Mouse (Mus musculus): ENCODE measurements around the gene Rbpj. TPM values are rescaled to one million over a fixed set of nuclear protein-coding genes. Genes with fewer than 3 reads are reported as not detected.

The Rbpj gene
- polyA plus RNA-seq, 1 experiment from 2014 or later: 49.4 TPM

- Histone ChIP-seq H3K9ac (ENCODE audit: low read length) (no peak overlapping the region), H3K4me2 (ENCODE audit: low read length) (no peak overlapping the region), H3K9me3 (replicated peaks; ENCODE audit: control insufficient read depth, low read length) (no peaks in the 10 kb centered on the region), H3K36me3 (ENCODE audit: control insufficient read depth, insufficient read depth, low read length) (no peaks in the 10 kb centered on the region), H3K27me3 (replicated peaks; ENCODE audit: control insufficient read depth, insufficient read depth, low read length) (no peaks in the 10 kb centered on the region), H3K4me1 (ENCODE audit: control insufficient read depth, insufficient read depth, low read length) (no peaks in the 10 kb centered on the region), H3K27ac (ENCODE audit: low read depth, low read length) (no peak overlapping the region), H3K4me3 (ENCODE audit: low read depth, low read length) (no peak overlapping the region)
- 89% methylated on average over 3 of the region's 3 CpGs for WGBS
- no peak for DNase-seq (ENCODE audit: low spot score)
- ATAC-seq: no peak
Observed at GRCm38 (mm10) chr5:53439655-53440054, 26.3 kb upstream of the Rbpj start.

GRCm38 (mm10) chr5:53444030-53444429, 21.9 kb upstream of the Rbpj start:
- DNase-seq (ENCODE audit: low spot score) (no peak), ATAC-seq (no peak)
- 83% methylated on average over 5 of the region's 5 CpGs for WGBS
- H3K9ac ChIP-seq (ENCODE audit: low read length): no peak overlapping the region
- H3K27ac ChIP-seq (ENCODE audit: low read depth, low read length): no peak overlapping the region
- no peaks in the 10 kb centered on the region for H3K36me3 ChIP-seq (ENCODE audit: control insufficient read depth, insufficient read depth, low read length)
- H3K27me3 ChIP-seq (replicated peaks; ENCODE audit: control insufficient read depth, insufficient read depth, low read length): no peaks in the 10 kb centered on the region
- H3K9me3 ChIP-seq (replicated peaks; ENCODE audit: control insufficient read depth, low read length): no peaks in the 10 kb centered on the region
- H3K4me1 ChIP-seq (ENCODE audit: control insufficient read depth, insufficient read depth, low read length): no peaks in the 10 kb centered on the region
- H3K4me3 ChIP-seq (ENCODE audit: low read depth, low read length): no peak overlapping the region
- H3K4me2 ChIP-seq (ENCODE audit: low read length): no peak overlapping the region

- H3K4me1 ChIP-seq (ENCODE audit: control insufficient read depth, insufficient read depth, low read length): no peaks in the 10 kb centered on the region
- H3K27me3 ChIP-seq (replicated peaks; ENCODE audit: control insufficient read depth, insufficient read depth, low read length): no peaks in the 10 kb centered on the region
- no peak overlapping the region for H3K4me2 ChIP-seq (ENCODE audit: low read length)
- ATAC-seq (no peak), DNase-seq (ENCODE audit: low spot score) (no peak)
- WGBS: 75% methylated on average over 9 of the region's 9 CpGs
- H3K9ac ChIP-seq (ENCODE audit: low read length): no peak overlapping the region
- no peaks in the 10 kb centered on the region for H3K36me3 ChIP-seq (ENCODE audit: control insufficient read depth, insufficient read depth, low read length)
- H3K9me3 ChIP-seq (replicated peaks; ENCODE audit: control insufficient read depth, low read length): no peaks in the 10 kb centered on the region
- H3K4me3 ChIP-seq (ENCODE audit: low read depth, low read length): no peak overlapping the region
- no peak overlapping the region for H3K27ac ChIP-seq (ENCODE audit: low read depth, low read length)
Observed at GRCm38 (mm10) chr5:53450945-53451344, 15.0 kb upstream of the Rbpj start.

DNA sequence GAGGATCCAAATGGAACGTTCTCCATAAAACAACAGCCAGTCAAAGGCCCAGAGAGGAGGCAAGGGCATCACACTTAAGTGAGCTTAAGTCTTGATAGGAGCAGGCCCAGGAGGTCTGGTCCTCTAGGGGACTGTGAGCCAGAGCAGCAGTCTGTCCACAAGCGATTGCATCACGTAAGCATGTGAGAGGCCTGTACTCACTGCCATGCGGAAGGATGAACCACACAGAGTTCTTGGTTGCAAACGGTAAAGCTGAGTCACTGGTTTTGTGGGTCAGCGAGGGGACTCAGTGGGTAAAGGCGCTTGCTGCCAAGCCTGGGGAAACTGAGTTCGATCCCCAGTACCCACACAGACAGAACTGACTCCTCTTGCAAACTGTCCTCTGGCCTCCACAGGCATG, 14.1 kb upstream of the Rbpj start:
- 96% methylated on average over 8 of the region's 8 CpGs for WGBS
- Histone ChIP-seq H3K4me1 (ENCODE audit: control insufficient read depth, insufficient read depth, low read length) (no peaks in the 10 kb centered on the region), H3K27me3 (replicated peaks; ENCODE audit: control insufficient read depth, insufficient read depth, low read length) (no peaks in the 10 kb centered on the region), H3K4me2 (ENCODE audit: low read length) (no peak overlapping the region), H3K36me3 (ENCODE audit: control insufficient read depth, insufficient read depth, low read length) (no peaks in the 10 kb centered on the region), H3K4me3 (ENCODE audit: low read depth, low read length) (no peak overlapping the region), H3K9me3 (replicated peaks; ENCODE audit: control insufficient read depth, low read length) (no peaks in the 10 kb centered on the region), H3K9ac (ENCODE audit: low read length) (no peak overlapping the region), H3K27ac (ENCODE audit: low read depth, low read length) (no peak overlapping the region)
- DNase-seq (ENCODE audit: low spot score) (no peak), ATAC-seq (no peak)

GRCm38 (mm10) chr5:53452920-53453319, 13.0 kb upstream of the Rbpj start:
- WGBS: 87% methylated on average over 3 of the region's 3 CpGs

GRCm38 (mm10) chr5:53454706-53455105, 11.2 kb upstream of the Rbpj start:
- Histone ChIP-seq H3K4me1 (ENCODE audit: control insufficient read depth, insufficient read depth, low read length) (no peaks in the 10 kb centered on the region), H3K36me3 (ENCODE audit: control insufficient read depth, insufficient read depth, low read length) (no peaks in the 10 kb centered on the region), H3K27ac (ENCODE audit: low read depth, low read length) (no peak overlapping the region), H3K9me3 (replicated peaks; ENCODE audit: control insufficient read depth, low read length) (no peaks in the 10 kb centered on the region), H3K4me3 (ENCODE audit: low read depth, low read length) (no peak overlapping the region), H3K4me2 (ENCODE audit: low read length) (no peak overlapping the region), H3K27me3 (replicated peaks; ENCODE audit: control insufficient read depth, insufficient read depth, low read length) (no peaks in the 10 kb centered on the region), H3K9ac (ENCODE audit: low read length) (no peak overlapping the region)
- DNase-seq (ENCODE audit: low spot score) (no peak), ATAC-seq (no peak)
- 88% methylated on average over 9 of the region's 9 CpGs for WGBS

More at GRCm38 (mm10) chr5:53452920-53453319, 13.0 kb upstream of the Rbpj start:
- Histone ChIP-seq H3K4me3 (ENCODE audit: low read depth, low read length) (no peak overlapping the region), H3K27me3 (replicated peaks; ENCODE audit: control insufficient read depth, insufficient read depth, low read length) (no peaks in the 10 kb centered on the region), H3K36me3 (ENCODE audit: control insufficient read depth, insufficient read depth, low read length) (no peaks in the 10 kb centered on the region), H3K9me3 (replicated peaks; ENCODE audit: control insufficient read depth, low read length) (no peaks in the 10 kb centered on the region), H3K27ac (ENCODE audit: low read depth, low read length) (no peak overlapping the region), H3K9ac (ENCODE audit: low read length) (no peak overlapping the region), H3K4me1 (ENCODE audit: control insufficient read depth, insufficient read depth, low read length) (no peaks in the 10 kb centered on the region), H3K4me2 (ENCODE audit: low read length) (no peak overlapping the region)
- ATAC-seq (no peak), DNase-seq (ENCODE audit: low spot score) (no peak)

GRCm38 (mm10) chr5:53455459-53455858, 10.5 kb upstream of the Rbpj start:
- 95% methylated on average over 5 of the region's 5 CpGs for WGBS
- no peak overlapping the region for H3K9ac ChIP-seq (ENCODE audit: low read length)
- no peaks in the 10 kb centered on the region for H3K36me3 ChIP-seq (ENCODE audit: control insufficient read depth, insufficient read depth, low read length)
- no peaks in the 10 kb centered on the region for H3K27me3 ChIP-seq (replicated peaks; ENCODE audit: control insufficient read depth, insufficient read depth, low read length)
- DNase-seq (ENCODE audit: low spot score): no peak
- H3K4me3 ChIP-seq (ENCODE audit: low read depth, low read length): no peak overlapping the region
- ATAC-seq: no peak
- H3K4me2 ChIP-seq (ENCODE audit: low read length): no peak overlapping the region
- no peak overlapping the region for H3K27ac ChIP-seq (ENCODE audit: low read depth, low read length)
- H3K9me3 ChIP-seq (replicated peaks; ENCODE audit: control insufficient read depth, low read length): no peaks in the 10 kb centered on the region
- H3K4me1 ChIP-seq (ENCODE audit: control insufficient read depth, insufficient read depth, low read length): no peaks in the 10 kb centered on the region

GRCm38 (mm10) chr5:53460196-53460595, 5.8 kb upstream of the Rbpj start:
- Histone ChIP-seq H3K9ac (ENCODE audit: low read length) (no peak overlapping the region), H3K4me3 (ENCODE audit: low read depth, low read length) (no peak overlapping the region), H3K4me2 (ENCODE audit: low read length) (no peak overlapping the region), H3K27ac (ENCODE audit: low read depth, low read length) (no peak overlapping the region), H3K36me3 (ENCODE audit: control insufficient read depth, insufficient read depth, low read length) (no peaks in the 10 kb centered on the region), H3K27me3 (replicated peaks; ENCODE audit: control insufficient read depth, insufficient read depth, low read length) (no peaks in the 10 kb centered on the region), H3K4me1 (ENCODE audit: control insufficient read depth, insufficient read depth, low read length) (no peaks in the 10 kb centered on the region), H3K9me3 (replicated peaks; ENCODE audit: control insufficient read depth, low read length) (no peaks in the 10 kb centered on the region)
- no peak for ATAC-seq
- DNase-seq (ENCODE audit: low spot score): no peak
- WGBS: 80% methylated on average over 5 of the region's 5 CpGs

DNA sequence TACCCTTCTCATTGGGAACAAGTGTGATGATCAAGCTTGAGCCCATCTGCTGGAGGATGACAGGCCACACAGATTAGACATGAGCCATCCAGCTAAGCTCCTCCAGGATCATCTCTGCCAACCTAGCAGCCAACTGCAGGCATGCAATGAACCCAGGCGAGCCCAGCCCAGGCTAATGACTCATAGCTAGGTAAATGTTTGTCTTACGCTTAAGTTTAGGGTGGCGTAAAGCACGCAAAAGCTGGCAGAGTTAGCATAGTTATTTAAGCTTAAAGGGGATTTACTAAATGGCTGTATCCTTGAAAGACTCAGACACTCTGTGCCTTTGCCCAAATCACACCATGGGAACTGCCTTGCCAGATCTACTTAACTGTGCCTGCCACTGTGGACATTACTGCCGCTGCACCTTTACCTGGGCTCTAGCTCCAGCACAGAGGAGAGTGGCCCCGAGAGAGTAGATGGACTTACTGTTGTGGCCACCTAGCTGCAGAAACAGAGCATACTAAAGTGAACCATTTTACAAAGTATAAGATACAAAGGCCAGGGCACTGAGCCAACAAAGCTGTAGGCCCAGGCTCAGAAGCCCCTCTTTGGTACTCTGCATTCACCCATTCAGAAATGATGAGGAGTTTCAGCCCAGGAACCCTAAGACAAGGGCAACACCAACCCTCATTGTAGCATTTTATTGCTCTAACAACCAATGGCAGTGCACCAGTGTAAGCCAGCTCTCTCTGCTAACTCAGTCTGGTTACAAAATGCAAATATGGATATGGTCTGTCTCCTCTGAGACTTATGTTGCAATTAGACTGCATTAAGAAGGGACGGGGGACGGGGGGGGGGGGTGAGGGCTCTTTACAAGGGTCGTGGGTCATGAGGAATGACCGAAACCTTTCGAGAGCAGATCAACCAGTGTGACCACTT, 2.6 kb upstream of the Rbpj start:
- H3K27ac ChIP-seq (ENCODE audit: low read depth, low read length): no peak overlapping the region
- 92% methylated on average over 11 of the region's 11 CpGs for WGBS
- no peak for ATAC-seq

More for the DNA sequence above, 2.6 kb upstream of the Rbpj start:
- no peaks in the 10 kb centered on the region for H3K4me1 ChIP-seq (ENCODE audit: control insufficient read depth, insufficient read depth, low read length)
- H3K9ac ChIP-seq (ENCODE audit: low read length): no peak overlapping the region
- no peaks in the 10 kb centered on the region for H3K27me3 ChIP-seq (replicated peaks; ENCODE audit: control insufficient read depth, insufficient read depth, low read length)
- no peak overlapping the region for H3K4me3 ChIP-seq (ENCODE audit: low read depth, low read length)
- no peak for DNase-seq (ENCODE audit: low spot score)
- H3K36me3 ChIP-seq (ENCODE audit: control insufficient read depth, insufficient read depth, low read length): no peaks in the 10 kb centered on the region
- H3K4me2 ChIP-seq (ENCODE audit: low read length): no peak overlapping the region
- H3K9me3 ChIP-seq (replicated peaks; ENCODE audit: control insufficient read depth, low read length): no peaks in the 10 kb centered on the region

All from forebrain, embryonic 14.5 days (tissue).